Mouse (Mus musculus): ENCODE data around the gene Gramd1a.

DNA sequence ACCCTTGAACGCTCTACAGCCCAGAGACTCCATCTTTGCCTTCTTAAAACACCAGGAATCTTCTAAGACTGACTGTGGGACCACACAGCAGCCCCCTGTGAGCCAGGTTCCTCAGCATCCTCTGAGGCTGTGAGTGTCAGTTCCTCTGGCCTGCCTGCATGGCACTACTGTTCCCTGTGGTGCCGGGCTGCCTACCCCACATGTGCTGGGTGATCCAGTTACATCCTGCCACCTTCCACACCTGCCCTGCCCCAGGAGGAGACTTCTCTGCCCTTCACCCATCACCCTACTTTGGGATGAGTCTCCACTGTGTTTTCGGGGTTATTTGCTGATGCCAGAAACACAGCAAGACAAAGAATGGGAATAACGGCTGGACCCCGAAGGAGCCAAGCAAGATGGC is 36.1 kb downstream of the Gramd1a start:
- TF ChIP-seq CTCF (IDR thresholded peaks at IDR 0.05; ENCODE audit: low read depth, low read length) (no peak), POLR2A (IDR thresholded peaks at IDR 0.05; ENCODE audit: insufficient read depth, low read length) (no peak)
